Mouse (Mus musculus): ENCODE results near the gene Zfp69. TPM values are rescaled to one million over a fixed set of nuclear protein-coding genes. Genes with fewer than 3 reads are reported as not detected.
A peak's percentile ranks its signal among the peaks of the same experiment; 100 is the strongest.

The Zfp69 gene
- 1 to 10 TPM in 2 of 4 experiments, under 1 TPM in 2; 0.69 to 1.7 (median 1.2) TPM for total RNA-seq (2022)

DNA sequence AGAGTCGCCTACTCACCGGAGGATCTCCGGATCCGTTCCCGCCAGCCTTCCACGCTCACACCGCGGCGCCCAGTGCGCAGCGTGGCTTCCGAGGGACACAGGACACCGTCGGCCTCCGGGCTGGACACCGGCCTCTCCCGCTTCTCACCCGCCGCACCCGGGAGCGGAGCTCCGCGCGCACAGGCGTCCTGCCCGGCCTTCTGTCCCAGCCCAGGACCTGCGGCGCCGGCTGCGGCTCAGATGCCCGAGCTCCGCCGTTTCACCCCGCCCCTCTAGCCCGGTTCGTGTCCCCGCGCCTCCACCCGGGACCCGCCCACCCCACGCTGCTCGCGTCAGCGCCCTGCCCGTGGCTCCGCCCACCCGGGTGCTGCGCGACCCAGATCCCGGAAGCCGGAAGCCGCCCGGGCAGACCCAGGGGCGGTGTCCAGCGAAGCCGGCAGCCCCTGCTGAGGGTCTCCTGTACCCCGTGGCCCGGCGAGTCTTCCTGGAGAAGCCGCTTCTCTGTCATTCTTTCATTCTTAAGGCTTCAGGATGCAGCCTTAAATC is at the start of gene Zfp69:
Gene Zfp69, minus strand, starts transcription at position 272 of the 546 bp plus-strand sequence.
- peak; percentile 85 for DNase-seq (ENCODE audit: low spot score)

DNA sequence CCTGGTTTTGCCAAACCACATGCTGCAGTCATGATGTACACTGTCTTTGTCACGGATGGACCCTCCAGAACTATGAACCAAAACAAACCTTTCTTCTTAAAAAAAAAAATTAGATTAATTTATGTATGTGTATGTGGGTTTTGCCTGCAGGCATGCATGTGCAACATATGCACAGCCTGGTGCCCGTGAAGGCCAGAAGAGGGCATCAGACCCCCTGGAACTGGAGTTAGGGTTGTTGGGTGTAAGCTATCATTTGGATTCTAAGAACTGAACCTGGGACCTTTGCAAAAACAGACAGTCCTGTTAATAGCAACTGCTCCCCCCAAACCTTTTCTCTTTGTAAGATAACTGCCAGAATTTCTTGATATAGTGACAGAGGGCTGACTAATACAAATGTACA is 49.5 kb upstream of the Zfp69 start:
- DNase-seq (ENCODE audit: low spot score), result no peak

DNA sequence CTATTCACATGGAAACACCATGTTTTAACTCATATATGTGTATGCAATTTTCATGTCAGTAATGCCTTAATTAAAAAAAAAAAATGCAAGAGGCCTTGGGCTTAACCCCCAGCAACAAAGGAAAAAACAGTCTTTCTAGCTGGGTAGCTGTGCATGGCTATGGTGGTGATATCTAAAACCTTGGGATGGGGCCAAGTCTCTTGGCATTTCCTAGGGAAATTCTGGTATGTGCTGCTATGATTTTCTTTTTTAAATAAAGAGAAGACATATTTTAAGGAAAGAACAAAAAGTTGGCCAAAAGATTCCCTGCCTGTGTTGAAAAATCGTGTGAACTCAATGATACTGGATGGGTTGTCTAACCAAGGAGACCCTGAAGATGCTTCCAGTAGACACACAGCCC is 44.4 kb upstream of the Zfp69 start:
- DNase-seq (ENCODE audit: low spot score), result no peak

DNA sequence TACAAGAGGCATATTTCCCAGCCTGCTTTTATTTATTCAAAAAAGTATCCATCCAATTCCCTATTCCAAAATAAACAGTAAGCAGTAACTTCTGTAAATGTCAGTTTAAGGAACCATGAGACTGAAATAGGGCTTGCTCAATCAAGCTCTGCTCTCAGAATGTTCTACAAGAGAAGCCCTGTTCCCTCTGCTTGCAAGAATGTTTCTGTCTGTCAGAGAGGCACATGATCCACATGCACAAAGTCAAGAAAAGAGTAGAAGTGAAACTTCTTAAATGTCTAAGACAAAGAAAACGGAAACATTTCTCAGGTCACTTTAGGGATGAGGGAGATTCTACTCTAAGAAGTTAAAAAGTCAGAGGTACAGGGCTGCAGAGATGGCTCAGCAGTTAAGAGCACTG is 41.5 kb upstream of the Zfp69 start:
- no peak for DNase-seq (ENCODE audit: low spot score)

DNA sequence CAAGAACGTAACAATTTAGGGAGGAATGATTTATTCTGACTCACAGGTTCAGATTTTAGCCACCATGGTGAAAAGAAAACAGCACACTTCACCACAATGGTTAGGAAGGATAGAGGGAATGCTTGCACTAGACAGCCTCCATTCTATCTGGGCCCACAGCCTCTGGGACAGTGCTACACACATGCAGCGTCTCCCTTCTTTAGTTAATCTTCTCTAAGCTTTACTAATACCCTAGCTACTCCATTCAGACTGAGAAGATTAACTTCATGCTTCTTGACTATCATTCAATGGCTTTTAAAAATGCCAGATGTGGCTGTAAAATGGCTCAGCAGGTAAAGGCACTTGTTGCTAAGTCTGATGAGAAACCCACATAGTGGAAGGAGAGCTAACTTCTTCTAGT is 40.8 kb upstream of the Zfp69 start:
- DNase-seq (ENCODE audit: low spot score), result no peak

DNA sequence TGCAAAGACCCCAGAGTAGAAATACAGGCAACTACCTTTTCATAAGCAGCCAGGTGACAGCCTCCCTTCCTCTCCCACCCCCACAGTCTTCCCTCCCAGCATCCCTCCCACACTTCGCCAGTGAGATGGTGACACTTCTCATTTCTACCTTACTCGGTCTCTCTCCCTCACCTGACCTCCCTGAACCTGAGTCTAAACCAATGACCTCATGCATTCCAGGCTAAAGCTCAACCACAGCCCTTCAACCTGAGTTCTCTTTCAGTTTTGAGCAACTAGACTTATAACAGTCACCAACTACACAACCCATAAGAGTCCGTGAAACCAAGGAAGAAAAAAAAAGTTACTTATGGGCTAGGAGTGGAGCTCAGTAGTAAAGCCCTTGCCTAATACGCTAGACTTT is 35.8 kb upstream of the Zfp69 start:
- DNase-seq (ENCODE audit: low spot score), result no peak

DNA sequence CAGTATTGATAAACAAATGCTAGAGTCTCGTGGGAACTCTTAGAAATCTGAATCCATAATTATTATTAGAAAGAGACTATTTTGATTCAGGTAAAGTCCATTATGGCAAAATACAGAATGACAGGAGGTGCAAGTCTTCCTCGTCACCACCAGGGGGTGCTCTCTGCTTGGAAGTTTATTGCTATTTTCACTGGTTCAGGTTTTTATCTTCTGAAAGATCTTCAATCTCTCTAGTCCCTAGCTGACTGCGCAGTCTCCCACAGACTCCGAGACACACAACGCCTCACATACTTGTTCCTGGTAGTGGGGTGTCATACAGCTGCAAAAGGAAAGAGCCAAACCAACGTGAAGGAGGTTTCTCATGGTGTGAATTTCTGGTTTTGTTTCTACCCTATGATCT is 34.9 kb upstream of the Zfp69 start:
- DNase-seq (ENCODE audit: low spot score), result no peak

DNA sequence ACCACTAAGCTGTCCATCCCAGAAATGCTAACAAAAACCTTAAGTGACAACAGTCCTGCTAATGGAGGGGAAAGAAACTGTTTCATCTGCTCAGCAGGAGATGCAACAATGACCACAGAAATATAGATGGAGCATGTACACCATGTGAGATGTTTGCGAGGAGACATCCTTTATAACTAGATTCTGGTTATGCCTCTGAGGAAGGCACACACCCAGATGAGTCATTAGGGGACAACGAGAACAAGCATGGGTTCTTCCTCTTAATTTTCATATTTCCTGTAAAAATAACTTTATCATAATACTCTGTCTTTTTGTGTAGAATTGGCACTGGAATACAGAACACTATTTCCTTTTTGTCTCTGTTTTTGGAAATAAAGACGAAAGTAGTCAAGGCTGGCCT is 26.7 kb upstream of the Zfp69 start:
- DNase-seq (ENCODE audit: low spot score), result no peak

DNA sequence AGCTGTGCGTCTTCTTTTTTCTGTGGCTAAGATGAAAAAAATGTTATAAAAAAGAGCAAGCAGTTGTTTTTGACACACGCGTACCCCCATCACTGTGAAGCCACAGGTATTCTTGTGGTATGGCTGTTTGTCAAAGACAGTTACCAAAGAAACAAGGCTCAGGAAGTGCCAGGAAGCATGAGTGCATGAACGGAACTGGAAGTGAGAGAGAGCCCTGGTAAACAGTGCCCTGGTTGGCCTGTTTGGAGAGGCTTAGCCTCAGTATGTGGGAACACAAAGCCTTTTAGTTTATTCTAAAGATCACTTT is 23.9 kb upstream of the Zfp69 start:
- DNase-seq (ENCODE audit: low spot score), result no peak

DNA sequence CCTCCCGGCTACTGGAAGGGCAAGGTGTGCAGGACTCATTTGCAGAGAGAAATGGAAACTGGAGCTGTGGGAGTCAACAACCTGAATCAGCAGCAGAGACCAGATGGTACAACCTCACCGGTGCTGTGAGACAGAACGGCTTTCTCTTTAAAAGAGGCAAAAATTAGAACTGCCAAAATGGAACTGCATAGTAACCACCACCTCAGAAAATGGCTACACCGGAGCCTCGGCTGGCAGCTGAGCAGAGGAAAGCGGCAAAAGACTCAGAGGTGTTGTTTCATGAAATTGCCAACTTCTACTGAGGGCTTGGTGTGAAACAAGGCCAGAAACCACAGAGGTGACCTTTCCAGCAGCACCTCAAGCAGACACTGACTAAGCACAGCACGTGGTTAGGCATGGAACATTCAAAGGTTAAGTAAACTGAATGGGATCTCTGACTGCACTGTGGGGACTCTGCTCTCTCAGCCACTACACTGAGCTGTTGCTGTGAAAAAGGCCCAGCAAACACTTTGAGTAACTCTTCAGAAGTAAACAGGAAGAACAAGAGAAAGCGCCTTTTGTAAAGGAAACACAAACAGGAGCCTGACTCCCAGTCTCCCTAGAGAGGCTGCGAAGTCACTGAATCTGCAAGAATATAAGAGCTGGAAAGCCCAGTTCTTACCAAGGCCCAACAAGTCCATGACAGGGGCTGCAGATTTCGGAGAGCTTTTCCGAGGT is 23.4 kb upstream of the Zfp69 start:
- DNase-seq (ENCODE audit: low spot score), result no peak

DNA sequence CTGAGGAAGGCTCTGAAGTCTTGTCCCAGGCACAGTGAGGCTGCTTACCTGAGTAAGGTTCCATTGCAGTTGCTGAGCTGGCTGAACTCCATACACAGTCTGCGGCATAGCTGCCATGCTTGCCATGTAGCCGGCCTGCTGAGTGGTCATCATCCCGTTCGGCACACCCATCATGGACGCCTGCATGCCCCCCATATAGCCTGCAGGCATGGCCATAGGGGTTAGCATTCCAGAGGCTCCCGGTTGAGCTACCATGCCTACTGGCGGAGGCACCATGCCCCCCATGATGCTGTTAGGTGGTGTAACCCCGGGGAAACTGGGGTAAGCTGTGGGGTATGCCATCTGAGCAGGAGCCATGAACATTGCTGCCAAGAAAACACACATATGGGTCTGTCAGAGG is 20.3 kb upstream of the Zfp69 start:
- no peak for DNase-seq (ENCODE audit: low spot score)

DNA sequence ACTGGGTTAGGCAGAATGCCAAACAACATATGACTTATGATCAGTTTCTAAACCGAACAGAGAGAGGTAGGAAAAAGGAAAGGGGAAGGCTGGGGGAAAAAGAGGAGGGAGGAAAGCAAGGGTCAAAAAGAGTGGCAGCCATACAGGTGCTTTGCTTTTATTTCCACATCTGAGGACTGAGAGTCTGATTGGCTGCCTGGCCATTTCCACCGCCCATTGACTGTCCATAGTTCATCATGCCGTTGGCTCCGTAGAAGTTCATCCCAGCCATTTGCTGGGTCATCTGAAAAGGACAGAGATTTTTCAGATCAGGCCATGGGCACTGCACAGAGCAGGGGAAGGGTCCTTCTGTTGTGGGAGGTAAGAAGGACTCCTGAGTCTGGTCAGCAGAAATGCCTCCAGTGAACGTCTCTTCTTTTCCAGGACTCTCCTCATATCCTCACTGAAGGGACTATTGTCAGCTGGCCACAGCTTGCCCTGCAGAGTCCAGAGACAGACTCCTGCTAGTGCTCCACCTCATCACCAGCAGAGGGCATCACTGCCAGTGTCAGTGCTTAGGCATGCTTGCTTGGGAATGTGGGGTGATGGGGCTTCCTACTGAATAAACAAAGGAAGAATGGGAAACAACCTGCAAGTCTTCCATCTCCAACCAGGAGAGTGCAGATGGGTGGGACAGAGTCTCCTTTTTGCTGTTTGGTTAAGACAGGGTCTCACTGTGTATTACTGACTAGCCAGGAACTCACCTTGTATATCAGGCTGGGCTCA is 18.1 kb upstream of the Zfp69 start:
- DNase-seq (ENCODE audit: low spot score), result no peak

DNA sequence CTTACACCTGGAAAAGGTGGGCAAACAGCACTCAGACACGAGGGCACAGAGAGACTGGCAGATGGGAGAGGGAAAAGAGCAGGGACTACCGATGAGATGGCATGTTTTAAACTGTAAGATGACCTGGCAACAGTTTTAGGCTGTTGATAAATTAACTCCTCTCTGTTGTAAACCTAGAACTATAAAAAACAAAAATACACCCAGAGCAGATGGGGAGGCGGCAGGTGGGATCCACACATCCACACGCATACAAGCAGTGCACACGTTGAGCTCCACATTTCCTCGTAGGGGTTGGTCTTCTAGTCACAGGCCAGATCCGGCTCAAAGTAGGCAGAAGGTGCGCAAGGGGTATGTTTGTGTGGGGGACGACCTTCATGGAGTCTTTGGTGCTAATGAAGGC is 17.0 kb upstream of the Zfp69 start:
- no peak for DNase-seq (ENCODE audit: low spot score)

DNA sequence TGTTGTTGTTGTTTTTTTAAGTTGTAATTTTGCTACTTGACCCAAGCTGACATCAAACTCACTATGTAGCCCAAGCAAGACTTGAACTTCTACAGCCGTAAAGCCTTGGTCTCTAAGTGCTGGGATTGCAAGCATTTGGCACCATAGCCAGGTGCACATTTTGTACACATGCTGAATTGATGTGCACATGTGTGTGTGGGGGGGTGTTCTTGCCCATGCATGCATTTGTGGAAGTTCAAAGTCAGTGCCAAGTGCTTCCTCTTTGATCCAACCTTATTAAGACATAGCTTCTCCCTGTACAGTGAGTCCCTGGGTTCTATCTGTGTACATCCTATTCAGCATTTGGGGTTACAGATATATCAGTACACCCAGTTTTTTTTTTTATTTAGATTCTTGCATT is 4.1 kb upstream of the Zfp69 start:
- no peak for DNase-seq (ENCODE audit: low spot score)

DNA sequence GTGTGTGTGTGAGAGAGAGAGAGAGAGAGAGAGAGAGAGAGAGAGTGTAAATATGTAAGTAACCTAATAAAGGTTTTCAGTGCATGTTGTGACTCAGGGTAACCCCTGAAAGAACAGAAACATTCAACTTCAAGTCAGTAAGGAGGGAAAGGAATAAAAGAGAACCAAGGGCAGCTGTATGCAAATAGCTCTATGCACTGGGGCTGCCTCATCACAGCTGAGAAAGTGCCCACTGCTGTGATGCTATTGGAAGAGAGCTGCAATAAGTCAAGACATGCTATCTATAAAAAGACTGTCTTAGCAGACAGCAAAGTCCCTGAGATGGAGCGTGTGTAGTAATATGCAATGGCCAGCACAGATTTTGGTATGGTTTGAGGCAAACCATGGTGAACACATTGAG is 2.2 kb upstream of the Zfp69 start:
- DNase-seq (ENCODE audit: low spot score), result no peak

DNA sequence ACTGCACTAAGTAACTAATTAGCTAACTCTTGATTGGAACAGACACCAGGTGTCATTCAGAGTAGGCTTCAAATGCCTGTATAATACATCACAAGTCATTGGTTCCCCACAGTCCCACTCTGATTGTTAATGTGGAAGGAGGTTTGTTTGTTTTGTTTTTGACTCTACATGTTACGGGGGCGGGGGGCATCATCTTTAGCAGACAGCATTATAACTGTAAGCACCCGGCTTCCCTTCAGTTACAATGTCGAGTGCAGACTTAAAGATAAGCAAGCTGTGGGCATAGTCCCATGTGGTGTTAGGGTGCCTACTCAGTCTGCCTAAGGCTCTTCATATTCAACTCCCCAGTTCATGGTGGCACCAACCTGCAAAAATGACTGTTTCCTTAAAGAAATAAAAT is 1.5 kb upstream of the Zfp69 start:
- DNase-seq (ENCODE audit: low spot score), result no peak

DNA sequence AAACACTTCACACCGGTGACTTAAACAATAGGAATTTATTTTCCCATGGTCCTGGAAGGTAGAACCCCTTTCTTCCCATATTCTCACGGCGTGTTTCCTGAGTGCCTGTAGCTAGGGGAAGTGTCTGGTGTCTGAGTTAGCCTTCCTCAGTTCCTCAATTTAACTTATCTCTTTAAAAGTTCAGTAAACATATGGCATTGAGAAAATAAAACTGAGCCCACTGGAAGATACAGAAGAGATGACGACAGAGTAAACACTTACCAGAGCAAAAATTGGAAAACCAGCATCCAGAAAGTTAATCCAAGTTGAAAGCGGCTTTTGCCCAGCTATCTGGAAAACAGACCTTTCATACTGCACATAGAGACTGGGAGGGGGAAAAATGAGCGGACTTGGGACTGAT is 664 bp upstream of the Zfp69 start:
- DNase-seq (ENCODE audit: low spot score), result peak; percentile 33

DNA sequence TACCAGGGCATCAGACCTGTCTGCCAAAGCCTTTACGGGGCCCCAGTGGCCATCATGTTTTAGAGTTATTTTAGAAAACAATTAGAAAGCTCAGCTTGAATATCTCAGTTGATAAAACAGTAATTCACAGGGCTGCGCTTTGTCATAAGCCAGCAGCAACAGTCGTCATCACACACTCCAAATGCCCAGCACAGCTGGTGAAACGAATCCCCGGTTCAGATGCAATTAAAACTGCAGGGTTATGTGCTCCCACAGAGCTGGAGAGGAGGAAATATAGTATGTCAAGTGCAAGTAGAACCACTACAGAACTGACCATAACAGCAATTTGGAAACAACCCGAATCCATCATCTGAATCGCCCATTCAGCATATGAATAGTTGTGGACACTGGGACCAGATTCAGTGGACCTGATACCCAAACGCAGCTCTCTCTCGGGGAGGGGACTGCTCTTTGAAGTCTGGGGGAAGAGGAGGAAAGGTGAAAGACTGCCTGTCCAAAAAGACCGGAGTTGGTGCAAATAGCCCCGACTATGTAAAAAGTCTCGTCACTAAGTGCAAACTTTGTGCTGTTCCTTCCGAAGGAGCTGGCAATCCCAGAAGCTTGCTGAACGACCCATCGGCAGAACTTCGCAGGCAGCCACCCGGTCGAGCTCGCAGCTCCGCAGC is 604 bp downstream of the Zfp69 start:
- DNase-seq (ENCODE audit: low spot score), result no peak

DNA sequence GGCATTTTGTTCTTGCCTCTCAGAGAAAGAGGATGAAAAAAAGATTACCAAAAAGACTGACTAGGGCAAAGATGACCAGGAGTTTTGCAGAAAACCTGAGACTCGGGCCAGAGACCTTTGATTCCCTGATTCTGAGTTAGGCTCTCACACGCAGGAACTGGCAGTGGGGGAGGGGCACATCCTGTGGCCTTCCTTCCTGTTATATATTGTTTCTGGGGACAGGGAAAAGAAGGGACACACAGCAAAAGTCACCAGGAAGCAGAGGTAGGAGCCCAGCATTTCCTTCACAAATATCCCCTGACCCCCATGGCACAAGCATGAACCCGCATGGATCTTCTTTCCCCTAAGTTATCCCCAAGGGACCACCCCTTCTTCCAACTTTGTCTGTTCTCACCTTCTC is 2.6 kb downstream of the Zfp69 start:
- peak; percentile 36 for DNase-seq (ENCODE audit: low spot score)

DNA sequence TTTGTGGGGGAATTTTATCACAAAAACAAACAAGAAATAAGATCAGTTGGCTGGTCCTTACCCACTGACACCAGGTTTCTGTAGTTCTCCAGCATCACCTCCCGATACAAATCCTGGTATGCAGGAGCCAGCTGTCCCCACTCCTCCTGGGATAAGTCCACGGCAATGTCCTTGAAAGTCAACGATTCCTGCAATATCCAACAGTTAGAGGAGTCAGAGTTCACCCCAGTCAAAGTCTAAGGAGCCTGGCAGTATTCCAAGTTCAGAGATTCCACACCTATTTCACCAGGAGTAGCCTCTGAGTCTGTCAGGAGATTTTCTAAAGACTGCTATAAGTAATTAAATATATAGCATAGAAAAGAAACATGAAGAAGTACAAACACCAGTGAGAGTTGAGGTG is 16.5 kb downstream of the Zfp69 start:
- DNase-seq (ENCODE audit: low spot score), result no peak

DNA sequence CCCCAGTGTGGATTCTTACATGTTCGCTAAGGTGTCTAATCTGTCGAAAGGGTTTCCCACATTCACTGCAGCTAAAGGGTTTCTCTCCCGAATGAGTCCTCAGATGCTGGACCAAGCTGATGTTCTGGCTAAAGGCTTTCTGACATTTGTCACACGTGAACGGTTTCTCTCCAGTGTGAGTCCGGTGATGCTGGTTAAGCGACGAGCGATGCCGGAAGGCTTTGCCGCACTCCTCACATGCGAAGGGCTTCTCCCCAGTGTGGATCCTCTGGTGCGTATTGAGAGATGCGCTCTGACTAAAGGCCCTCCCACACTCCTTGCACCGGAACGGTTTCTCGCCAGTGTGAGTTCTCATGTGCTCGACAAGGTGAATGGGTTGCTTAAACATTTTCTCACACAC is 20.8 kb downstream of the Zfp69 start:
- DNase-seq (ENCODE audit: low spot score), result no peak

DNA sequence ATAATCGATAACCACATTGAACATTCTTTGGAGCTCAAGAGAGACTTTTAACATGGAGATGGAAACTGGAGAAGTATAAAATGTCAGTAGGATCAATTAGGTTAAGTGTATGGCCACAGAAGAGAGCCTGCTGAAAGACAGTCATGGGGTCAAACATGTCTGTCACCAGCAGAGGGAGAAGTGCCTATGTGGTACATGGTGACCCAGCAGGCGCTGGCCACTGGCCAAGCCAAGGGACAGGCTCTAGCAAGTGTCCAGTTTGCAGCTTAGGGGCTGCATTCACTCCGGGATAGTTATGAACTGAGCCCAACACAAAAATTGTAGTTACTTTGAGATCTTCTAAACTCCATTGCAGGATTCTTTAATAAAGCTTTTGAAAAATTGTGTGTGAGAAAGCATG is 22.8 kb downstream of the Zfp69 start:
- DNase-seq (ENCODE audit: low spot score), result no peak

DNA sequence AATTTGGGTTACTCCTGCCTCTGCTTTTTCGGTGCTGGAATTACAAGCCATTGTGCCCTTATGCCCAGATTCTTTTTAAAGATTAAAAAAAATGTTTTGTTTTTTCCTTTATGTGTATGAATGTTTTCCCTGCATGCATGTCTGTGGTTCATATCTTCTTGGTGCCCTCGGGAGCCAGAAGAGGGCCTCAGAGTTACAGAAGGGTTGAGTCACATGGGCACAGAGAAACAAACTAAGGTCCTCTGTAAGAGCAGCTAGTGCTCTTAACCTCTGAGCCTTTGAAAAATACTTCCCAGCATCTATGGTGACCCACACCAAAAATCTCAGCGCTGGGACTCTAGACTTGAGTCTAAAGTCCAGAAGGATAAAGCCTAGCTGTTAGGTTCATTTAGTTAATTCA is 26.1 kb downstream of the Zfp69 start:
- DNase-seq (ENCODE audit: low spot score), result no peak

All from heart, adult 8-10 months (tissue).